Mouse (Mus musculus): ENCODE measurements around the gene Cacna1e. TPM values are rescaled to one million over a fixed set of nuclear protein-coding genes. Genes with fewer than 3 reads are reported as not detected.
A peak's percentile ranks its signal among the peaks of the same experiment; 100 is the strongest.

Gene Cacna1e
- total and polyA plus RNA-seq, 3 experiments: 0.60 to 8.5 (median 2.5) TPM

- peak; percentile 81 for DNase-seq (ENCODE audit: extremely low read depth)
- Histone ChIP-seq H3K9ac (ENCODE audit: insufficient read depth, low read depth) (no peak overlapping the region), H3K79me2 (replicated peaks; ENCODE audit: control insufficient read depth, extremely low read depth, insufficient read depth, poor library complexity, severe bottlenecking) (no peaks in the 10 kb centered on the region; the same call in 1 of the 2 replicates), H3K9me3 (replicated peaks; ENCODE audit: low read length) (no peaks in the 10 kb centered on the region), H3K4me3 (replicated peaks in 1 of 3; ENCODE audit: low read depth in 2 of 3, low read length in 2 of 3, poor library complexity in 1 of 3) (no peak overlapping the region), H3K4me2 (ENCODE audit: insufficient read depth, low read depth, poor library complexity, severe bottlenecking) (no peak overlapping the region), H3K36me3 (replicated peaks in 1 of 2; ENCODE audit: control insufficient read depth in 1 of 2, insufficient read depth in 1 of 2, low read length in 1 of 2) (peaks cover 3 to 9% of the 10 kb centered on the region in 2 experiments), H3K27ac (ENCODE audit: insufficient read depth, low read depth) (no peak overlapping the region), H3K4me1 (ENCODE audit: control insufficient read depth in 1 of 2, insufficient read depth in 2 of 2) (peaks cover 7 to 15% of the 10 kb centered on the region in 2 experiments; a peak in 3 of 4 replicates), H3K27me3 (replicated peaks) (no peaks in the 10 kb centered on the region)
- dilution Hi-C loops (cut with MboI; ENCODE audit: extremely low pct_ligation_motif_present, extremely low pct_unique_long_range_greater_than_20kb, low sequenced_read_pairs) (no loop called here), in situ Hi-C loops (cut with MboI; ENCODE audit: low pct_ligation_motif_present, low pct_unique_long_range_greater_than_20kb, low sequenced_read_pairs) (no loop called here)
- TF ChIP-seq ZC3H11A (IDR thresholded peaks at IDR 0.05; ENCODE audit: low read depth, low read length) (no peak), MAZ (IDR thresholded peaks at IDR 0.05; ENCODE audit: low read depth, low read length) (0 out of 2 replicates have a peak, but pooled peaks have one; percentile 45), POLR2A (IDR thresholded peaks at IDR 0.05; ENCODE audit: low read depth, low read length) (no peak), ZNF384 (IDR thresholded peaks at IDR 0.05; ENCODE audit: low read depth, low read length) (no peak), RCOR1 (conservative IDR thresholded peaks at IDR 0.05; ENCODE audit: low read depth, low read length) (peak; percentile 80; the same call in 1 of the 2 replicates), TBP (conservative IDR thresholded peaks at IDR 0.05; ENCODE audit: low read depth, low read length) (no peak), ELF1 (IDR thresholded peaks at IDR 0.05; ENCODE audit: low read depth, low read length) (no peak; the same call in 1 of the 2 replicates), JUN (IDR thresholded peaks at IDR 0.05; ENCODE audit: insufficient read depth, low read depth, low read length) (0 out of 2 replicates have a peak, but pooled peaks have one; percentile 16), CHD1 (IDR thresholded peaks at IDR 0.05; ENCODE audit: low read depth, low read length) (no peak), EP300 (IDR thresholded peaks at IDR 0.05; ENCODE audit: low read length) (peak; percentile 97), USF2 (conservative IDR thresholded peaks at IDR 0.05; ENCODE audit: low read depth, low read length) (no peak), NRF1 (IDR thresholded peaks at IDR 0.05; ENCODE audit: low read depth, low read length) (no peak), IRF4 (IDR thresholded peaks at IDR 0.05; ENCODE audit: low read depth, low read length) (peak; percentile 98), JUND (conservative IDR thresholded peaks at IDR 0.05; ENCODE audit: low read depth, low read length) (peak; percentile 65; the same call in 1 of the 2 replicates), ZKSCAN1 (IDR thresholded peaks at IDR 0.05; ENCODE audit: borderline replicate concordance, low read depth, low read length) (no peak), MEF2A (IDR thresholded peaks at IDR 0.05; ENCODE audit: borderline replicate concordance, low read depth, low read length) (peak; percentile 58; the same call in 1 of the 2 replicates), GABPA (IDR thresholded peaks at IDR 0.05; ENCODE audit: insufficient replicate concordance, low read depth, low read length) (no peak), RAD21 (IDR thresholded peaks at IDR 0.05; ENCODE audit: low read depth, low read length) (no peak), TCF12 (IDR thresholded peaks at IDR 0.05; ENCODE audit: low read depth, low read length) (peak; percentile 79), MAX (IDR thresholded peaks at IDR 0.05; ENCODE audit: low read length) (no peak), USF1 (IDR thresholded peaks at IDR 0.05; ENCODE audit: low read depth, low read length) (no peak), ZMIZ1 (IDR thresholded peaks at IDR 0.05; ENCODE audit: low read depth, low read length) (0 out of 2 replicates have a peak, but pooled peaks have one; percentile 42), SIN3A (IDR thresholded peaks at IDR 0.05; ENCODE audit: low read length) (0 out of 2 replicates have a peak, but pooled peaks have one; percentile 43), ETS1 (conservative IDR thresholded peaks at IDR 0.05; ENCODE audit: low read depth, low read length) (peak; percentile 60), KAT2A (IDR thresholded peaks at IDR 0.05; ENCODE audit: insufficient replicate concordance, low read length) (no peak), MXI1 (IDR thresholded peaks at IDR 0.05; ENCODE audit: low read depth, low read length) (no peak), NELFE (IDR thresholded peaks at IDR 0.05; ENCODE audit: low read depth, low read length) (no peak), BHLHE40 (IDR thresholded peaks at IDR 0.05; ENCODE audit: low read depth, low read length) (peak; percentile 25; the same call in 1 of the 2 replicates), MYC (IDR thresholded peaks at IDR 0.05; ENCODE audit: low read depth, low read length) (0 out of 2 replicates have a peak, but pooled peaks have one; percentile 44), E2F4 (IDR thresholded peaks at IDR 0.05; ENCODE audit: insufficient replicate concordance, low read depth, low read length) (no peak)
Measured at GRCm38 (mm10) chr1:154763132-154763531, 121.2 kb downstream of the Cacna1e start.
